Mouse (Mus musculus) bone marrow macrophage, adult 2 months (primary cell): ENCODE measurements around the gene A130010J15Rik. TPM values are rescaled to one million over a fixed set of nuclear protein-coding genes. Genes with fewer than 3 reads are reported as not detected.

Experiments used
- H3K27ac ChIP-seq: 2 replicates; pipeline ENCODE4 v1.5.1; 2012; ENCODE audit warnings: low read depth, low read length; ENCODE audit not compliant: insufficient read depth
- H3K4me1 ChIP-seq: 2 replicates; pipeline ENCODE4 v1.6.1; 2012; ENCODE audit warnings: low read length; ENCODE audit not compliant: control insufficient read depth, insufficient read depth
- H3K4me3 ChIP-seq: 2 replicates; pipeline ENCODE4 v1.5.1; 2012; ENCODE audit warnings: mild to moderate bottlenecking, low read length, moderate library complexity; ENCODE audit not compliant: insufficient read depth
- CTCF ChIP-seq: IDR thresholded peaks from 2 replicates; pipeline ENCODE4 v1.5.1; 2012; ENCODE audit warnings: low read depth, mild to moderate bottlenecking, low read length, moderate library complexity
- POLR2A ChIP-seq: IDR thresholded peaks from 2 replicates; pipeline ENCODE4 v1.6.1; 2012; ENCODE audit warnings: mild to moderate bottlenecking, low read depth, low read length, borderline replicate concordance
- polyA plus RNA-seq: library from polyadenylated mRNA; stranded (reverse); fragments of >200 nt; gene quantifications from 2 replicates; pipeline ENCODE4 v1.2.4, GENCODE M21; 2012; ENCODE audit not compliant: missing spikeins, insufficient read depth, insufficient read length

Gene A130010J15Rik
- polyA plus RNA-seq, 1 experiment: 3.8 TPM

DNA sequence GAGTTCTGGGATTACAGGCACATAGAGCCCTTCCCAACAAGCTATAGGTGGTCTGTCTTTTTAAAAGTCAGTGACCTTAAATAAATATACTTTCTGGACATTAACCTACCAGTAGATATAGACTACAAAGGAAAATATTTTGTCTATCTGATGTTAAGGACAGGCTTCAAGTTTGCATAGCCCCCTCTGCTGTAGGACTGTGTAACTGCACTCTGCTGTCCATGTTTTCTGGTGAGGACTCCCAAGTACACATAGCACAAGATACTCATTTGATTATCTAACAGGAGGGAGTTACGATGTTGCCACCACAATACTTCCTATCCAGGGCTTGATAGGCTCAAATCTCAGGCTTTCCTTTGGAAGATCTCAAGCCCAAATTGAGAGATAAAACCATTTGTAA lies 34.1 kb upstream of the A130010J15Rik start:
- TF ChIP-seq CTCF (no peak), POLR2A (no peak)
- Histone ChIP-seq H3K27ac (no peak overlapping the region), H3K4me3 (no peak overlapping the region), H3K4me1 (peaks cover 14% of the 10 kb centered on the region)

DNA sequence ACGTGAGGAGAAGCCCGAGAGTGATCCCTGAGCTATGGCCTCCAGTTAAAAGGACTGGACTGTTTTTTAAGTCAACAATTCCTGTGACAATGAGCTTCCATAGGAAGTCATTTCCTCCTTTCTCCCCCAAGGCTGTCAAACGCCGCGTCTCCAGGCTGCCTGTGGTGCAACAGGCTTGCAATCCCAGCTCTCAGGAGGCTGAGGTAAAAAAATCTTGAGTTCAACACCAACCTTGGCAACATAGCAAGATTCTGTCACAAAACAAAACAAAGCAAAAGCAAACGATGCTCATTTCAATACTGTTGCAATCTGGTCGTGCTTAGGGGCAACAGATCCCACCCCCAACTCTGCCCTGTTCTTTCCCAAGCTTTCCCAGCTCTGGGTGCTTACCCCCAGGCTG lies 29.8 kb upstream of the A130010J15Rik start:
- no peak overlapping the region for H3K27ac ChIP-seq
- no peak overlapping the region for H3K4me3 ChIP-seq
- TF ChIP-seq CTCF: no peak
- TF ChIP-seq POLR2A: no peak
- H3K4me1 ChIP-seq: peaks cover 15% of the 10 kb centered on the region

GRCm38 (mm10) chr1:193138669-193139068 lies 29.2 kb upstream of the A130010J15Rik start:
- TF ChIP-seq POLR2A (no peak), CTCF (no peak)
- Histone ChIP-seq H3K4me3 (no peak overlapping the region), H3K27ac (no peak overlapping the region), H3K4me1 (peaks cover 15% of the 10 kb centered on the region)

DNA sequence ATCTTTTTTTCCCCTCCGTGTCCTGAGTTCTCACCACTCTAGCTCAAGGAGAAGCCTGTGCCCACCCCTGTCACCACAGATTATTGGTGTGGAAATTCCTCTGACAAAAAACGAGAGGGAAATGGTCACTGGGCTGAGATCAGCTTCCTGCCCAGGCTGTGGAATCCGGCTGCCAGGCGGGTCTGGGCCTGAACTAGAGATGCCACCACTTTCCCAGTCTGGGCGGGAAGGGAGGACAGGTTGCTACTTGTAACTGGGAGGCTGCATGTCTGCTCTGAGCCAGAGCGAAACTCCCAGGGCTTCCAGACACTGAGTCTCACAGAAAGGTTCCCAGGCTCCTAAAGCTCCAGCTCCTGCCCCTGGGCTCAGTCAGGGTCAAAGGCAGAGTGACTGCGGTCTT lies 26.7 kb upstream of the A130010J15Rik start:
- Histone ChIP-seq H3K27ac (no peak overlapping the region), H3K4me1 (peaks cover 22% of the 10 kb centered on the region), H3K4me3 (no peak overlapping the region)
- TF ChIP-seq POLR2A (no peak), CTCF (no peak)

GRCm38 (mm10) chr1:193142517-193143062 lies 25.3 kb upstream of the A130010J15Rik start:
- Histone ChIP-seq H3K27ac (no peak overlapping the region), H3K4me1 (peaks cover 24% of the 10 kb centered on the region), H3K4me3 (no peak overlapping the region)
- TF ChIP-seq POLR2A (no peak), CTCF (no peak)

DNA sequence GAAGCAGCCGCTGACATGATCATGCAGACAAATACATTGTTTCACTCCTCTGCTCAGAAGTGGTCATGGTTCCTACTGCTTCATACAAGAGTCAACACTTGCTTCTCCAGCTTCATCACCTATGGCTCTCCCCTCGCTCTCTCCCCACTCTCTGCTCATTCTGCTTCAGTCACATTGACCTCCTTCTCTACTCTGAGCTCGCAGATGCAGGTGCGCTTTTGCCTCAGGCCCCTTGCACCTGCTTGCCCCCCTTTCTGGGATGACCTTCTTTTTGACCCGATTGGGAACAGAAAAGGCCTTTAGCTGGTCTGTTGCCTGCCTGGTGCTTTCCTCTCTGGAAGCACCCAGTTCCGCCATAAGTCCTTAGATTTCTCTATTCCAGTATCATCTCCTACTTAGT lies 23.3 kb upstream of the A130010J15Rik start:
- no peak overlapping the region for H3K4me3 ChIP-seq
- H3K4me1 ChIP-seq: peaks cover 9% of the 10 kb centered on the region
- H3K27ac ChIP-seq: no peak overlapping the region
- no peak for TF ChIP-seq CTCF
- no peak for TF ChIP-seq POLR2A

- no peak overlapping the region for H3K4me3 ChIP-seq
- no peak for TF ChIP-seq POLR2A
- no peak for TF ChIP-seq CTCF
- no peak overlapping the region for H3K27ac ChIP-seq
- H3K4me1 ChIP-seq: peaks cover 9% of the 10 kb centered on the region
Measured at GRCm38 (mm10) chr1:193145101-193145500, 22.7 kb upstream of the A130010J15Rik start.

DNA sequence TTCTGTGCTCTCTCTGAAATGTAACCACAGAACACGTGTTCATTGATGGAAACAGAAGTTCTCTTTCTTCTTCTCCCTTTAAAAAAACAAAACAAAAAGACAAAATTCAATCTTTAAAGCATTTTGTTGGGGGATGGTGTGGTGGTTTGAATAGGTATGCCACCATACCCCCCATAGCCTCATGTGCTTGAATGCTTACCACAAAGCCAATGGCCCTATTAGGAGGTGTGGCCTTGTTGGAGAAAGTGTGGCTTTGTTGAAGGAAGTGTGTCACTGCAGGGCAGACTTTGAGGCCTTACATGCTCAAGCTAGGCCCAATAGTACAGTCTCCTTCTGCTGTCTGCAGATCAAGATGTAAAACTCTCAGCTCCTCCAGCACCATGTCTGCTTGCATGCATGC lies 21.4 kb upstream of the A130010J15Rik start:
- Histone ChIP-seq H3K27ac (no peak overlapping the region), H3K4me3 (no peak overlapping the region), H3K4me1 (peaks cover 11% of the 10 kb centered on the region)
- TF ChIP-seq CTCF (no peak), POLR2A (no peak)

GRCm38 (mm10) chr1:193149231-193149630 lies 18.6 kb upstream of the A130010J15Rik start:
- no peak overlapping the region for H3K27ac ChIP-seq
- no peak for TF ChIP-seq POLR2A
- TF ChIP-seq CTCF: no peak
- no peak overlapping the region for H3K4me3 ChIP-seq
- H3K4me1 ChIP-seq: peaks cover 11% of the 10 kb centered on the region

GRCm38 (mm10) chr1:193151134-193151533 lies 16.7 kb upstream of the A130010J15Rik start:
- H3K4me1 ChIP-seq: peaks cover 5% of the 10 kb centered on the region; the same call in 1 of the 2 replicates
- TF ChIP-seq POLR2A (no peak), CTCF (no peak)
- H3K27ac ChIP-seq: no peak overlapping the region
- no peak overlapping the region for H3K4me3 ChIP-seq

DNA sequence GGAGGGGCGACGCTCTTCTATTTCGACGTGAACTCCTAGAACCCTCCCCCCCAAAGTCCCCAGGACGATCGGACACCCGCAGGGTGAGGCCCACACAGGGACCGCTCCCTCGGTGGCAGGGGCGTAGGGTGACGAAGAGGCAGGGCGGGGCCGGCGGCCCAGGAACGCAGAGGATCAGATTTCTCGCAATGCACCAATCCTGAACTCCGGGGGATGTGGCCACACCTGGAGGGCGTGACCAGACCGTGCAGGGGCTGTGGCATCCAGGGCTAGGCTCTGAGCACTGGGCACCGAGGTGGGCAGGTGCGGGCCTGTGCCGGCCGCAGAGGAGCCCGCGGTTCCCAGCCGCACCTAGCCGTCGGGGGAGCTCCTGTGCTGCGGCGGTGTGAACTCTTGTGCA lies 15.0 kb upstream of the A130010J15Rik start, which contains the start of gene Irf6:
Gene Irf6, plus strand, starts transcription at position 240 of the 400 bp plus-strand sequence.
- Histone ChIP-seq H3K27ac (no peak within 1 kb of the TSS), H3K4me1 (peaks cover 10% of the 10 kb centered on the region), H3K4me3 (no peak within 1 kb of the TSS)
- TF ChIP-seq POLR2A: no peak
- TF ChIP-seq CTCF: no peak
